Mouse (Mus musculus): Measurements from ENCODE around the gene 1700012B09Rik. TPM values are rescaled to one million over a fixed set of nuclear protein-coding genes. Genes with fewer than 3 reads are reported as not detected.

The 1700012B09Rik gene
- polyA plus RNA-seq, 1 experiment from 2014 or later = not detected

GRCm38 (mm10) chr9:14758590-14758989 is 12.2 kb downstream of the 1700012B09Rik start:
- no peaks in the 10 kb centered on the region for H3K9me3 ChIP-seq
- no peaks in the 10 kb centered on the region for H3K27me3 ChIP-seq (replicated peaks)
- H3K4me2 ChIP-seq = no peak overlapping the region
- no peaks in the 10 kb centered on the region for H3K36me3 ChIP-seq
- H3K9ac ChIP-seq = no peak overlapping the region
- H3K4me1 ChIP-seq = no peaks in the 10 kb centered on the region
- H3K4me3 ChIP-seq (replicated peaks) = no peak overlapping the region
- 62% methylated on average over 7 of the region's 7 CpGs for WGBS
- no peak overlapping the region for H3K27ac ChIP-seq
- no peak for ATAC-seq (ENCODE audit: insufficient read depth, low FRiP score, low read depth)

DNA sequence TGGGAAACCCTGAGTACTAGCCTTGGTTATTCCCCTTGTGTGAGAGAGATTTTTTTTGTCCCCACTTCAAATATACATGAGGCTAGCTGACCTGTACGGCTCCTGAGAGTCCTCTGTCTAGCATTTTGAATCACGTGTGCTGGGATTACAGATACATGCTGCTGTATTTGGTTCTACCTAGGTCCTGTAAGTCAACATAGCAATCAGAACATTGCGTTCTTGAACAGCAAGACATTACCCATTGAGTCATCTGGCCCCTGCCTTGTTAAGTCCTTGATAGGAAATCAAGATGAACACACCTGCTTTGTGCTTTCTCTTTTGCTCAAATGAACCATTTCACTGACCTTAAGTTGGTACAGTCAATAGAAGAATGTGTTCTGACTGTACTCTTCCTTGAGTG is 16.4 kb downstream of the 1700012B09Rik start:
- H3K36me3 ChIP-seq = no peaks in the 10 kb centered on the region
- peaks cover 12% of the 10 kb centered on the region; the same call in 1 of the 2 replicates for H3K4me1 ChIP-seq
- no peaks in the 10 kb centered on the region for H3K27me3 ChIP-seq (replicated peaks)
- H3K4me2 ChIP-seq = no peak overlapping the region
- 74% methylated on average over 3 of the region's 3 CpGs for WGBS
- no peak for ATAC-seq (ENCODE audit: insufficient read depth, low FRiP score, low read depth)
- H3K27ac ChIP-seq = no peak overlapping the region
- no peak overlapping the region for H3K9ac ChIP-seq
- no peak overlapping the region for H3K4me3 ChIP-seq (replicated peaks)
- no peaks in the 10 kb centered on the region for H3K9me3 ChIP-seq

- no peak for ATAC-seq (ENCODE audit: insufficient read depth, low FRiP score, low read depth)
- no peak overlapping the region for H3K9ac ChIP-seq
- peaks cover 12% of the 10 kb centered on the region; the same call in 1 of the 2 replicates for H3K4me1 ChIP-seq
- H3K27me3 ChIP-seq (replicated peaks) = no peaks in the 10 kb centered on the region
- no peaks in the 10 kb centered on the region; the same call in 1 of the 2 replicates for H3K36me3 ChIP-seq
- H3K27ac ChIP-seq = peak overlapping the region; percentile 49; the same call in 1 of the 2 replicates
- no peaks in the 10 kb centered on the region for H3K9me3 ChIP-seq
- no peak overlapping the region for H3K4me2 ChIP-seq
- no peak overlapping the region for H3K4me3 ChIP-seq (replicated peaks)
These were observed 16.9 kb downstream of the 1700012B09Rik start for GRCm38 (mm10) chr9:14753947-14754346.

DNA sequence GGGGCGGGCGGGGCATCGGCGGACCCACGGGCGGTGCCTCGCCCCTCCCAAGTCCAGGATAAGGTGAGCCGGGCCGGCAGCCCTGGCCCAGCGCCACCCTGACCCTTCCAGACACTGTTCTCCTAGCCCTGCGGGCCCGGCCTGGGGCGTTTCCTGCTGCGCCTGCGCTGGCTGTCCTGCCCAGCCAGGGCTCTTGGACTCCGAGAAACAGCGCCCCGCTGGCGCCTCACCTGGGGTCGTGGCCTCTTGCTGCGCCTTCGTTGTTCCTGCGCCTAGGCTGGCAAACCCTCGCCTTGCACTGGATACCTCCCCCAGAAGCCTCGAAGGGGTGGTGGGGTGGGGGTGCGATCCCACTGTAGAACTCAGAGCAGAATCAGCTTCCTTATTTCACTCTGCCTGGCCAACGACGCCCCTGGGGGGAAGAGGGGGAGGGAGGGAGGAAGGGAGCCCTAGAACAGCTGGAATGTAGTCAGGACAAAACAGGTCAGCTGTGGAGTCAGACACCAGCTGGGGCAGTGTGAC is 18.8 kb downstream of the 1700012B09Rik start, which contains the start of gene Fut4:
TSS of gene Fut4 (minus strand) at position 393 of the 522 bp plus-strand sequence.
- Histone ChIP-seq H3K9ac (peak within 1 kb of the TSS; percentile 37; the same call in 1 of the 2 replicates), H3K4me2 (peak within 1 kb of the TSS; percentile 98), H3K9me3 (no peaks in the 10 kb centered on the region), H3K4me3 (replicated peaks) (peak within 1 kb of the TSS; percentile 61), H3K27ac (peak within 1 kb of the TSS; percentile 63), H3K4me1 (peaks cover 12% of the 10 kb centered on the region; the same call in 1 of the 2 replicates), H3K36me3 (no peaks in the 10 kb centered on the region; the same call in 1 of the 2 replicates), H3K27me3 (replicated peaks) (no peaks in the 10 kb centered on the region)
- ATAC-seq (ENCODE audit: insufficient read depth, low FRiP score, low read depth) = peak; percentile 84
- WGBS = 0% methylated on average over 26 of the region's 28 CpGs

GRCm38 (mm10) chr9:14751503-14752000 is 19.3 kb downstream of the 1700012B09Rik start:
- Histone ChIP-seq H3K4me1 (peaks cover 12% of the 10 kb centered on the region; the same call in 1 of the 2 replicates), H3K9ac (peak overlapping the region; percentile 37; the same call in 1 of the 2 replicates), H3K27me3 (replicated peaks) (no peaks in the 10 kb centered on the region), H3K9me3 (no peaks in the 10 kb centered on the region), H3K4me2 (peak overlapping the region; percentile 98), H3K4me3 (replicated peaks) (peak overlapping the region; percentile 61), H3K27ac (peak overlapping the region; percentile 63; the same call in 1 of the 2 replicates), H3K36me3 (no peaks in the 10 kb centered on the region; the same call in 1 of the 2 replicates)
- peak; percentile 45; the same call in 1 of the 2 replicates for ATAC-seq (ENCODE audit: insufficient read depth, low FRiP score, low read depth)
- WGBS = 1% methylated on average over 49 of the region's 50 CpGs

- Histone ChIP-seq H3K27ac (no peak overlapping the region), H3K36me3 (no peaks in the 10 kb centered on the region; the same call in 1 of the 2 replicates), H3K9ac (peak overlapping the region; percentile 37; the same call in 1 of the 2 replicates), H3K4me1 (peaks cover 15% of the 10 kb centered on the region; the same call in 1 of the 2 replicates), H3K4me2 (peak overlapping the region; percentile 98), H3K4me3 (replicated peaks) (peak overlapping the region; percentile 61), H3K27me3 (replicated peaks) (no peaks in the 10 kb centered on the region), H3K9me3 (no peaks in the 10 kb centered on the region)
- 62% methylated on average over 42 of the region's 42 CpGs for WGBS
- ATAC-seq (ENCODE audit: insufficient read depth, low FRiP score, low read depth) = no peak; the same call in 1 of the 2 replicates
These were observed 19.8 kb downstream of the 1700012B09Rik start for GRCm38 (mm10) chr9:14750901-14751502.

- Histone ChIP-seq H3K4me3 (replicated peaks) (no peak within 1 kb of the TSS), H3K27ac (no peak within 1 kb of the TSS), H3K36me3 (no peaks in the 10 kb centered on the region), H3K9me3 (no peaks in the 10 kb centered on the region), H3K4me1 (no peaks in the 10 kb centered on the region), H3K4me2 (no peak within 1 kb of the TSS), H3K9ac (no peak within 1 kb of the TSS), H3K27me3 (replicated peaks) (no peaks in the 10 kb centered on the region)
- WGBS = 68% methylated on average over 18 of the region's 19 CpGs
- ATAC-seq (ENCODE audit: insufficient read depth, low FRiP score, low read depth) = no peak
These were observed 30.5 kb downstream of the 1700012B09Rik start, which contains the start of gene Piwil4 for GRCm38 (mm10) chr9:14740151-14740924. TSS of gene Piwil4 (minus strand) at chr9:14740733.

GRCm38 (mm10) chr9:14739498-14740150 is 31.2 kb downstream of the 1700012B09Rik start:
- Histone ChIP-seq H3K9ac (no peak overlapping the region), H3K4me3 (replicated peaks) (no peak overlapping the region), H3K9me3 (no peaks in the 10 kb centered on the region), H3K4me1 (no peaks in the 10 kb centered on the region), H3K4me2 (no peak overlapping the region), H3K27ac (no peak overlapping the region), H3K36me3 (no peaks in the 10 kb centered on the region), H3K27me3 (replicated peaks) (no peaks in the 10 kb centered on the region)
- WGBS = 62% methylated on average over 4 of the region's 4 CpGs
- no peak for ATAC-seq (ENCODE audit: insufficient read depth, low FRiP score, low read depth)

DNA sequence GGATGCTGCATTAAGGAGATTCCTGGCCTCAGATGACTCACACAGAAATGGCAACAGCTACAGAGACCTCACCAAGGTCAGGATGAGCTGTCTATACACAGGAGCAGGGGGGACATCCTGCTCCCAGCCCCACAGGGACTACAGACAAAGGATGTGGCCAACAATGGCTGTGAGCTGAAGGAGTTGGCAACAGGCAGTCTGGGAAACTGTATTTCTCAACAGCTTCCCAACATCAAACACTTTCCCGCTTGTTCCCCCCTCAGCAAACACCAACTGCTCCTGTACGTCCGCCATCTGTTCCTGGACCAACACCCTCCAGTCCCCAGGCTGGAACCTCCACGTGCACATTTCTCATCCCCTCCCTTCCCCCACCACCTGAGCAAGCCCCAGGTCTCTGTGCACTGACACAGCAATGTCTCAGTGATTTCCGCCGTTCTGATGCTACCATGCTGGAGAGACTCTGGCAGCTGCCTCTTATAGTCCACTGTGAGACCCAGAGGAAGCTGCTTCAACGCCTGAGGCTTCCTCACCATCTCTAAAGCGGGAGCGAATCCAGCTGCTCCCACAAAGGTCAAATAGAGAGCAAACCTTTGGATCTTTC is 39.8 kb downstream of the 1700012B09Rik start:
- WGBS = 26% methylated on average over 9 of the region's 9 CpGs
- H3K9ac ChIP-seq = no peak overlapping the region
- no peaks in the 10 kb centered on the region for H3K36me3 ChIP-seq
- no peak overlapping the region for H3K27ac ChIP-seq
- H3K4me1 ChIP-seq = peaks cover 4% of the 10 kb centered on the region
- H3K4me3 ChIP-seq (replicated peaks) = no peak overlapping the region
- H3K9me3 ChIP-seq = no peaks in the 10 kb centered on the region
- peak; percentile 57; the same call in 1 of the 2 replicates for ATAC-seq (ENCODE audit: insufficient read depth, low FRiP score, low read depth)
- H3K4me2 ChIP-seq = no peak overlapping the region
- H3K27me3 ChIP-seq (replicated peaks) = no peaks in the 10 kb centered on the region

- Histone ChIP-seq H3K27ac (no peak overlapping the region), H3K9ac (no peak overlapping the region), H3K36me3 (no peaks in the 10 kb centered on the region), H3K9me3 (no peaks in the 10 kb centered on the region), H3K4me3 (replicated peaks) (no peak overlapping the region), H3K4me1 (peaks cover 4% of the 10 kb centered on the region), H3K4me2 (no peak overlapping the region), H3K27me3 (replicated peaks) (no peaks in the 10 kb centered on the region)
- ATAC-seq (ENCODE audit: insufficient read depth, low FRiP score, low read depth) = no peak
- 72% methylated on average over 4 of the region's 4 CpGs for WGBS
These were observed 42.5 kb downstream of the 1700012B09Rik start for GRCm38 (mm10) chr9:14728365-14728764.

- WGBS = 83% methylated on average over 4 of the region's 4 CpGs
- Histone ChIP-seq H3K4me3 (replicated peaks) (no peak overlapping the region), H3K4me2 (no peak overlapping the region), H3K9ac (no peak overlapping the region), H3K27ac (no peak overlapping the region), H3K27me3 (replicated peaks) (no peaks in the 10 kb centered on the region), H3K4me1 (peaks cover 4% of the 10 kb centered on the region), H3K36me3 (no peaks in the 10 kb centered on the region), H3K9me3 (no peaks in the 10 kb centered on the region)
- ATAC-seq (ENCODE audit: insufficient read depth, low FRiP score, low read depth) = no peak
These were observed 44.2 kb downstream of the 1700012B09Rik start for GRCm38 (mm10) chr9:14726629-14727028.

Data from stomach, embryonic 15.5 days (tissue).